Mouse (Mus musculus) forebrain, embryonic 14.5 days (tissue): ENCODE results near the gene Ccdc9. TPM values are rescaled to one million over a fixed set of nuclear protein-coding genes. Genes with fewer than 3 reads are reported as not detected.
"Not testable (repeated sequence)": the region's sequence is repeated elsewhere in the genome, so short reads cannot be mapped to it uniquely, and the experiment has no call there.

ENCODE experiments used
- ATAC-seq: fragments of 200-750 bp; cut with Nextera tagmentation; 2 replicates; pipeline ENCODE4 v1.8.0; 2017; ENCODE audit warnings: mild to moderate bottlenecking, moderate library complexity
- DNase-seq: peaks from one replicate; pipeline ENCODE4 v3.0.0-alpha.2; 2015; ENCODE audit warnings: low spot score
- H3K27ac ChIP-seq: fragments of 300-500 bp; sonication (generic); 2 replicates; pipeline ENCODE4 v1.5.1; 2014; ENCODE audit warnings: low read depth, mild to moderate bottlenecking, control low read depth, low read length, moderate library complexity
- H3K27me3 ChIP-seq: fragments of 300-500 bp; sonication (generic); replicated peaks from 2 replicates; pipeline ENCODE4 v1.6.1; 2014; ENCODE audit warnings: low read length, control low read depth, mixed read lengths; ENCODE audit not compliant: control insufficient read depth, insufficient read depth
- H3K36me3 ChIP-seq: fragments of 300-500 bp; sonication (generic); 2 replicates; pipeline ENCODE4 v1.6.1; 2014; ENCODE audit warnings: low read length, control low read depth; ENCODE audit not compliant: control insufficient read depth, insufficient read depth
- H3K4me1 ChIP-seq: fragments of 300-500 bp; sonication (generic); 2 replicates; pipeline ENCODE4 v1.6.1; 2014; ENCODE audit warnings: antibody characterized with exemption, low read length, control low read depth; ENCODE audit not compliant: control insufficient read depth, insufficient read depth
- H3K4me2 ChIP-seq: fragments of 300-500 bp; sonication (generic); 2 replicates; pipeline ENCODE4 v1.6.1; 2014; ENCODE audit warnings: mild to moderate bottlenecking, control low read depth, low read length
- H3K4me3 ChIP-seq: fragments of 300-500 bp; sonication (generic); 2 replicates; pipeline ENCODE4 v1.5.1; 2014; ENCODE audit warnings: low read depth, low read length, control low read depth
- H3K9ac ChIP-seq: fragments of 300-500 bp; sonication (generic); 2 replicates; pipeline ENCODE4 v1.6.1; 2014; ENCODE audit warnings: mild to moderate bottlenecking, low read length, control low read depth, moderate library complexity
- H3K9me3 ChIP-seq: fragments of 300-500 bp; sonication (generic); replicated peaks from 2 replicates; pipeline ENCODE4 v1.6.1; 2016; ENCODE audit warnings: low read length, control low read depth, mixed read lengths; ENCODE audit not compliant: control insufficient read depth
- WGBS: fragments of 180-500 bp; shearing (Covaris S2); extraction: QIAGEN DNeasy Blood & Tissue Kit; methylation state at CpG from one replicate; pipeline ENCODE4 v1.1.7; 2014; 5-methylcytosine and 5-hydroxymethylcytosine counted together
- polyA plus RNA-seq: library from polyadenylated mRNA; unstranded; fragments of >200 nt; fragmentation: Nextera tagmentation; extraction: Ambion mirVana; gene quantifications from 2 replicates; pipeline ENCODE4 v1.2.1, GENCODE M21; 2014

Ccdc9 gene
- polyA plus RNA-seq, 1 experiment from 2014 or later: 12.6 TPM

DNA sequence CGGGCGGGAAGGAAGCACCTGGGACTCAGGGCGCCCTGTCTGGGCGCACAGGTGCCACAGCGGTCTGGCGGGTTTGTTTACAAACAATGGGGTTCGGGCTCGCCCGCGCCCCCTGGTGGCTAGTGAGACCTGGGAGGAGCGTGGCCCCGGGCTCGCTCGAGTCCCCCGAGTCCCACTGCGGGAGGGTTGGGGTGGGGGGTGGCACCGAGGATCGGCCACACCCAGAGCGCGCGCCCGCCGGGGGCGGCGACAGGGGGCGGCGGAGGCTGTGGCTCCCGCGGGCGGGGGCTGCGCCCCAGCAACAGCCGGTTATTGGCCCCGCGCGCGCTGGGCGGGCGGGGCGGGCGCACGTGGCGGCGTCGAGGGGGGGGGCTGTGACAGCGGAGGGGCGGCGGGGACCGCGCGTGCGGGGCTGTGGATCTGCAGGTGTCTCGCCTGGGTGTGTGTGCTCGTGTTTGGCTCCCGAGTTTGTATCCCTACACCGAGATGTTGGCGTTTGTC lies 23.5 kb upstream of the Ccdc9 start:
- 1% methylated on average over 36 of the region's 56 CpGs for WGBS
- H3K27me3 ChIP-seq: peaks cover 11% of the 10 kb centered on the region; the same call in 1 of the 2 replicates

GRCm38 (mm10) chr7:16309318-16310019 lies 22.9 kb upstream of the Ccdc9 start:
- Histone ChIP-seq H3K9me3 (no peaks in the 10 kb centered on the region), H3K4me2 (peak overlapping the region; percentile 95), H3K4me1 (peaks cover 17% of the 10 kb centered on the region), H3K27me3 (peaks cover 11% of the 10 kb centered on the region; the same call in 1 of the 2 replicates), H3K27ac (peak overlapping the region; percentile 48; the same call in 1 of the 2 replicates), H3K9ac (peak overlapping the region; percentile 65), H3K4me3 (peak overlapping the region; percentile 58), H3K36me3 (no peaks in the 10 kb centered on the region)
- DNase-seq: peak; percentile 73
- under 1% methylated on average over 55 of the region's 61 CpGs for WGBS
- peak; percentile 43 for ATAC-seq

More for the DNA sequence above, 23.5 kb upstream of the Ccdc9 start:
- Histone ChIP-seq H3K4me2 (peak overlapping the region; percentile 95), H3K9me3 (no peaks in the 10 kb centered on the region), H3K36me3 (no peaks in the 10 kb centered on the region), H3K4me1 (peaks cover 17% of the 10 kb centered on the region), H3K4me3 (peak overlapping the region; percentile 58), H3K9ac (peak overlapping the region; percentile 65), H3K27ac (peak overlapping the region; percentile 48; the same call in 1 of the 2 replicates)
- peak; percentile 67 for DNase-seq
- peak; percentile 17; the same call in 1 of the 2 replicates for ATAC-seq

DNA sequence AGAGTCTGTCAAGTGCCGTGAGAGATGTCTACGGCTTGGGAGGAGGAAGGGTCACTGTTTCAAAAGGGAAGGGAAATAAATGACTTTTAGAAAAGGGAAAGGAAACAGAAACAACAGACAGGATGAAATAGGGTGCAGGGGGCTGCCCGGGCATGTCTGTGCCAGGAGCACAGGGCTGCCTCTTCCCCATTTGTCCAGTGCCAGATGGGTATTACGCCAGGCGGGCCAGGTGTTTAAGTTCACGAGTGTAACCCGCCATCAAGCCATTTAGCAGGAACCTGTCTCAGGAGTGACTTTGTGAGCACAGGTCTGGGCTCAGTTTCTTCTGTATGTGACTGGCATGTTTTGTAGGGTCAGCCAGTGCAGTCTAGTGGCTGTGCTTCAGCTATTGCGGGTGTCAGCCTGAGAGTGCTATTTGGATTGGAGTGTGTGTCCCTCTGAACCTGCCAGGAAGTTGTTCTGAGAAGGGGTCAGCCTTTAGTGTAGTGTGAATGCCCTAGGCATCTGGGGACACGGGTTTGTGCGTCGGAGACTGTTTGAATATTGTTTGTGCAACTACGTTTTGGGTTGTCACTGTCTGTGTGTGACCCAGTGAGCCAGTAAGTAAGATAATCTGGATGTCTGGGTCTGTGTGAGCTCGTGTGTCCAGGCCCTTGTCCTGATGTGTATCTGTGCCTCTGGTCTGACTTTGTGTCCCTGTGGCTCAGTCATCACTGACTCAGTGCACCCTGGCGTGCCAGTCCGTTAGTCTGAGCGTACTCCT lies 22.1 kb upstream of the Ccdc9 start:
- Histone ChIP-seq H3K36me3 (no peaks in the 10 kb centered on the region), H3K4me3 (peak overlapping the region; percentile 58), H3K27me3 (peaks cover 11% of the 10 kb centered on the region; the same call in 1 of the 2 replicates), H3K4me1 (peaks cover 17% of the 10 kb centered on the region), H3K9ac (peak overlapping the region; percentile 65), H3K9me3 (no peaks in the 10 kb centered on the region), H3K27ac (peak overlapping the region; percentile 39; the same call in 1 of the 2 replicates), H3K4me2 (peak overlapping the region; percentile 95)
- ATAC-seq (no peak), DNase-seq (no peak)
- 47% methylated on average over 16 of the region's 16 CpGs for WGBS

DNA sequence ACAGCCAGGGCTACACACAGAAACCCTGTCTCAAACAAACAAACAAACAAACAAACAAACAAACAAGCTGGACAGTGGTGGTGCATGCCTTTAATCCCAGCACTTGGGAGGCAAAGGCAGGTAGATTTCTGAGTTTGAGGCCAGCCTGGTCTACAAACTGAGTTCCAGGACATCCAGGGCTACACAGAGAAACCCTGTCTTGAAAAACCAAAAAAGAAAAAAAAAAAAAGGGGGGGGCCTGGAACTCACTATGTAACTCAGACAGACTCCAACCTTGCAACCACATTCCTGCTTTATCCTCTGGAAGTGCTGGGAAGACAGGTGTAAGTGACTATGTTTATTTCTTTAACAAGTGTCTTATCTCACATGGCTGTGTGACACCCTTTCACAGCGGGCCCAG lies 21.5 kb upstream of the Ccdc9 start, which contains the start of gene Bbc3:
Gene Bbc3 (plus strand): TSS at position 301 of the 400 bp plus-strand sequence.
- H3K27ac ChIP-seq: peak within 1 kb of the TSS; percentile 39; the same call in 1 of the 2 replicates

GRCm38 (mm10) chr7:16307141-16307540 lies 20.5 kb upstream of the Ccdc9 start:
- WGBS: 79% methylated on average over 6 of the region's 6 CpGs
- DNase-seq, H3K4me2 ChIP-seq, H3K9ac ChIP-seq, H3K36me3 ChIP-seq, H3K27ac ChIP-seq, H3K4me1 ChIP-seq, H3K9me3 ChIP-seq, H3K4me3 ChIP-seq, H3K27me3 ChIP-seq, ATAC-seq: not testable (repeated sequence)

More for the DNA sequence above, 21.5 kb upstream of the Ccdc9 start, which contains the start of gene Bbc3:
- peak within 1 kb of the TSS; percentile 58 for H3K4me3 ChIP-seq
- not testable (repeated sequence) for H3K36me3 ChIP-seq, H3K9me3 ChIP-seq, DNase-seq, ATAC-seq
- whole genome bisulfite sequencing: 75% methylated on average over 1 of the region's 1 CpGs
- H3K4me2 ChIP-seq: peak within 1 kb of the TSS; percentile 95
- H3K9ac ChIP-seq: peak within 1 kb of the TSS; percentile 65
- peaks cover 11% of the 10 kb centered on the region; the same call in 1 of the 2 replicates for H3K27me3 ChIP-seq
- peaks cover 13% of the 10 kb centered on the region for H3K4me1 ChIP-seq

DNA sequence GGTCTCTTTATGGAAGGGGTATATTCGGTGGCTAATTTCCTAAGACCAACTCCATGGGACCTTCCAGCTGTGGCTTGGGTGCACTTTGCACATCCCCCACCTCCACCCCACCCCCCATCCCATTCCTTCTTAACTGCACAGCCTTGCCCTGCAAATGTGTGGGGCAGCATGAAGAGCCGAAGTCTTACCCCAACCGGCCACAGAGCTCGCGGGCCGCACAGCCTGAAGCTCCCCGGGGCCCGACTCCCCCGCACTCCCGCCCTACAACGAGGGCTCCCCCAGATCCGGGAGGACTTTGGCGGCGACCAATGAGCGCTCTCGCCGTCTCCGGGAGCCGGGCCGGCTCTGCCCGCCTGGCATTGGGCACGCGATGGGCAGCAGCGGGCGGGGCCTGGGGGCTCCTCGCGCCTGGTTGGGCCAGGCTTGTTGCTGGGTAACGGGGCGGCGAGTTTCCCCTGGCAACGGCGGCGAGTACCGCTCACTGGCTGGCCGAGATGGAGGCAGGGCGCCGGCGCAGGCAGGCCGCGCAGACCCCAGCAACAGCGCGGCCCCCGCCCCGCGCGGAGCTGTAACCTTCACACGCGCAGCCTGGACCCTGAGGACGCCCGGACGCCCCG lies 12.9 kb upstream of the Ccdc9 start:
- H3K9me3 ChIP-seq: no peaks in the 10 kb centered on the region
- H3K9ac ChIP-seq: peak overlapping the region; percentile 68
- under 1% methylated on average over 43 of the region's 52 CpGs for WGBS
- peak overlapping the region; percentile 44 for H3K4me3 ChIP-seq
- H3K27me3 ChIP-seq: no peaks in the 10 kb centered on the region
- ATAC-seq: peak; percentile 94
- peak overlapping the region; percentile 60 for H3K27ac ChIP-seq
- peak; percentile 96 for DNase-seq
- H3K4me2 ChIP-seq: peak overlapping the region; percentile 88
- H3K4me1 ChIP-seq: peaks cover 6% of the 10 kb centered on the region; the same call in 1 of the 2 replicates
- no peaks in the 10 kb centered on the region for H3K36me3 ChIP-seq

- Histone ChIP-seq H3K4me2 (peak overlapping the region; percentile 88), H3K9ac (no peak overlapping the region), H3K36me3 (no peaks in the 10 kb centered on the region), H3K4me1 (peaks cover 6% of the 10 kb centered on the region; the same call in 1 of the 2 replicates), H3K9me3 (no peaks in the 10 kb centered on the region), H3K27ac (no peak overlapping the region), H3K4me3 (peak overlapping the region; percentile 44), H3K27me3 (no peaks in the 10 kb centered on the region)
- ATAC-seq (no peak), DNase-seq (no peak)
- 77% methylated on average over 5 of the region's 5 CpGs for WGBS
Observed at GRCm38 (mm10) chr7:16298927-16299326, 12.3 kb upstream of the Ccdc9 start.

GRCm38 (mm10) chr7:16297616-16298015 lies 11.0 kb upstream of the Ccdc9 start:
- no peak for ATAC-seq
- no peaks in the 10 kb centered on the region for H3K9me3 ChIP-seq
- no peak overlapping the region for H3K9ac ChIP-seq
- H3K4me3 ChIP-seq: no peak overlapping the region
- no peak overlapping the region for H3K27ac ChIP-seq
- no peaks in the 10 kb centered on the region for H3K36me3 ChIP-seq
- H3K4me2 ChIP-seq: no peak overlapping the region
- DNase-seq: no peak
- H3K4me1 ChIP-seq: peaks cover 6% of the 10 kb centered on the region; the same call in 1 of the 2 replicates
- no peaks in the 10 kb centered on the region for H3K27me3 ChIP-seq
- 75% methylated on average over 2 of the region's 2 CpGs for WGBS
